Comparison of ENCODE assay signal across 9 mouse cellular contexts in the genomic region with DNA sequence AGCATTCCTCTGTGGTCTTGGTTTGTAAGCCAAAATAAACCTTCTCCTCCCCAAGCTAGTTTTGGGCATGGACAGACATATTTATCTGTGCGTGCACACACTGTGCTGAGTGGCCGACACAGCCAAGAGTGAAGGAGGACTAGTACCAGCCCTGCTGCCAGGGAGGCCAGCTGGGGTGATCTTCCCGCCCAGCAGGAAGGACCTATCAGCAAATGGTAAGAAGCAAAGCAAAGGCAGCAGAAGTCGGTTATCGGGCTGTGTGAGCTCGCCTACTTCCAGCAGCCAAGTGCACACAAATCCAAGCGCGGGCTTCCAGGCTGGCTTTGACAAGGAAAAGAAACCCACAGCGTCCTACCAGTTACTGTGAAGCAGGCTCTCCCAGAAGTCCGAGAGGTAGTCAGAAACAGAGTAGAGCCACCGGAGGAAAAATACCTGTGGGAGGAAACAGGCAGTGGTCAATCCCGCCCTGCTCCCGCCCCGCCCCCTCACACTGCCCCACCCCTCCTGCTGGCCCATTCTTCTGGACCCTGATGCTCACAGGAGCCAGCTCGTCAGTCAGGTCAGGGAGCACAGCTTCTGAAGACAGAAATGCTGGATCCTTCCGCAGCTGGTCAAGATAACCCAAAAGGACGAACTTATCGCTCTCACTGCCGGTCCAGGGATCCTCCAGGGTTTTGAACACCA. TPM values are rescaled to one million over a fixed set of nuclear protein-coding genes. Genes with fewer than 3 reads are reported as not detected.
A peak's percentile ranks its signal among the peaks of the same experiment; 100 is the strongest.
DNase-seq lines count a peak whose midpoint lies in the region; ATAC-seq and TF ChIP-seq lines count a peak whose summit lies in the region.
"Had no signal": no experiment of that assay in that cellular context is flagged by ENCODE, and none has a peak within 500 bp of the region (broad histone marks: within the 10 kb centered on the region; RNA-seq: fewer than 3 reads in every experiment).

No protein-coding gene starts in this region.

- H3K9me3 ChIP-seq in ES-E14 (ENCODE audit: control insufficient read depth, insufficient read depth, low read depth, low read length), result no peaks in the 10 kb centered on the region
- H3K9me3 ChIP-seq in embryonic facial prominence, embryonic 15.5 days (replicated peaks), result no peaks in the 10 kb centered on the region
- no peaks in the 10 kb centered on the region for H3K9me3 ChIP-seq in intestine, embryonic 14.5 days (ENCODE audit: control insufficient read depth, low read length)
- H3K9me3 ChIP-seq in lung, postnatal 0 days (ENCODE audit: low read length), result no peaks in the 10 kb centered on the region

- WGBS in embryonic facial prominence, embryonic 15.5 days, result 59% methylated on average over 19 of the region's 19 CpGs
- 66% methylated on average over 19 of the region's 19 CpGs for WGBS in intestine, embryonic 14.5 days
- WGBS in lung, postnatal 0 days, result 61% methylated on average over 19 of the region's 19 CpGs

- H3K4me3 ChIP-seq in ES-E14 (ENCODE audit: insufficient read depth in 1 of 2, low read depth in 1 of 2, low read length in 2 of 2, poor library complexity in 1 of 2, severe bottlenecking in 1 of 2), result peak overlapping the region in 1 of 2 experiments; percentile 48; a peak in 2 of 4 replicates
- H3K4me3 ChIP-seq in embryonic facial prominence, embryonic 15.5 days (replicated peaks), result no peak overlapping the region
- no peak overlapping the region for H3K4me3 ChIP-seq in intestine, embryonic 14.5 days (ENCODE audit: low read depth, low read length)
- H3K4me3 ChIP-seq in lung, postnatal 0 days (ENCODE audit: low read depth, low read length), result no peak overlapping the region

- peak; percentile 30 for DNase-seq in gastrocnemius, postnatal 10 days
- no peak for DNase-seq in gastrocnemius, postnatal 25 days
- DNase-seq in ES-E14 (ENCODE audit: low read depth, low spot score), result no peak
- DNase-seq in intestine, embryonic 14.5 days (ENCODE audit: low spot score), result no peak
- peak; percentile 68 for DNase-seq in lung, postnatal 0 days (ENCODE audit: low spot score)
- peak; percentile 56 for DNase-seq in testis, postnatal 10 days (ENCODE audit: low spot score)
- DNase-seq in retina, embryonic 14.5 days (ENCODE audit: low spot score), result no peak

- H3K4me1 ChIP-seq in ES-E14 (ENCODE audit: control insufficient read depth in 2 of 2, insufficient read depth in 2 of 2, low read length in 2 of 2, poor library complexity in 1 of 2), result peaks cover 0 to 5% of the 10 kb centered on the region in 2 experiments; a peak in 2 of 4 replicates
- peaks cover 28% of the 10 kb centered on the region for H3K4me1 ChIP-seq in embryonic facial prominence, embryonic 15.5 days
- H3K4me1 ChIP-seq in intestine, embryonic 14.5 days (replicated peaks; ENCODE audit: control insufficient read depth, insufficient read depth, low read length), result peaks cover 13% of the 10 kb centered on the region
- H3K4me1 ChIP-seq in lung, postnatal 0 days (ENCODE audit: insufficient read depth, low read depth, low read length), result 0 out of 2 replicates have a peak, but pooled peaks cover 4% of the 10 kb centered on the region

- TF ChIP-seq CTCF in lung, postnatal 0 days (IDR thresholded peaks at IDR 0.05), result no peak

- no peaks in the 10 kb centered on the region for H3K27me3 ChIP-seq in embryonic facial prominence, embryonic 15.5 days
- no peaks in the 10 kb centered on the region for H3K27me3 ChIP-seq in intestine, embryonic 14.5 days (replicated peaks; ENCODE audit: control insufficient read depth, insufficient read depth, low read length)
- H3K27me3 ChIP-seq in lung, postnatal 0 days (replicated peaks; ENCODE audit: insufficient read depth, low read length), result no peaks in the 10 kb centered on the region

- H3K4me2 ChIP-seq in embryonic facial prominence, embryonic 15.5 days (replicated peaks), result peak overlapping the region; percentile 32
- peak overlapping the region; percentile 4; the same call in 1 of the 2 replicates for H3K4me2 ChIP-seq in intestine, embryonic 14.5 days (ENCODE audit: low read length)
- peak overlapping the region; percentile 17; the same call in 1 of the 2 replicates for H3K4me2 ChIP-seq in lung, postnatal 0 days (replicated peaks; ENCODE audit: low read depth, low read length)

- no peak overlapping the region for H3K27ac ChIP-seq in ES-E14 (ENCODE audit: insufficient read depth, low read depth, low read length, poor library complexity, severe bottlenecking)
- H3K27ac ChIP-seq in embryonic facial prominence, embryonic 15.5 days (replicated peaks), result peak overlapping the region; percentile 94
- peak overlapping the region; percentile 85 for H3K27ac ChIP-seq in intestine, embryonic 14.5 days (ENCODE audit: low read depth)
- peak overlapping the region; percentile 69 for H3K27ac ChIP-seq in lung, postnatal 0 days (ENCODE audit: low read length)

- peaks cover 32% of the 10 kb centered on the region for H3K36me3 ChIP-seq in ES-E14 (ENCODE audit: control insufficient read depth, insufficient read depth, low read length, poor library complexity, severe bottlenecking)
- H3K36me3 ChIP-seq in embryonic facial prominence, embryonic 15.5 days, result peaks cover 82% of the 10 kb centered on the region
- peaks cover 80% of the 10 kb centered on the region for H3K36me3 ChIP-seq in intestine, embryonic 14.5 days (ENCODE audit: control insufficient read depth, insufficient read depth, low read length)
- H3K36me3 ChIP-seq in lung, postnatal 0 days (ENCODE audit: insufficient read depth, low read length), result peaks cover 28% of the 10 kb centered on the region; the same call in 1 of the 2 replicates

- in situ Hi-C loops in ES-E14 (cut with MboI; ENCODE audit: low sequenced_read_pairs in 2 of 2, unreplicated experiment in 2 of 2), result no loop called here

- H3K9ac ChIP-seq in ES-E14 (ENCODE audit: insufficient read depth, low read depth, low read length, poor library complexity, severe bottlenecking), result 0 out of 2 replicates have a peak overlapping the region, but pooled peaks have one; percentile 12
- no peak overlapping the region for H3K9ac ChIP-seq in embryonic facial prominence, embryonic 15.5 days
- no peak overlapping the region for H3K9ac ChIP-seq in intestine, embryonic 14.5 days (ENCODE audit: low read length)
- H3K9ac ChIP-seq in lung, postnatal 0 days (replicated peaks; ENCODE audit: low read depth), result no peak overlapping the region

- no peak for TF ChIP-seq EP300 in lung, postnatal 0 days (IDR thresholded peaks at IDR 0.05)

- peak; percentile 86 for ATAC-seq in embryonic facial prominence, embryonic 15.5 days (ENCODE audit: insufficient number of reproducible peaks, low FRiP score, low TSS enrichment, low read depth)
- ATAC-seq in intestine, embryonic 14.5 days (replicated peaks; ENCODE audit: low FRiP score, low TSS enrichment, low read depth), result 0 out of 2 replicates have a peak, but pooled peaks have one; percentile 41
- ATAC-seq in lung, postnatal 0 days, result peak; percentile 86

TF ChIP-seq in ES-E14, 5 proteins besides CTCF, POLR2A, EP300 and RAD21:
- TF ChIP-seq CHD2 (IDR thresholded peaks at IDR 0.05; ENCODE audit: low read depth, low read length), result no peak
- TF ChIP-seq ZNF384 (IDR thresholded peaks at IDR 0.05; ENCODE audit: low read depth, low read length), result no peak
- TF ChIP-seq ZC3H11A (IDR thresholded peaks at IDR 0.05; ENCODE audit: borderline replicate concordance, low read depth, low read length), result no peak
- TF ChIP-seq HCFC1 (IDR thresholded peaks at IDR 0.05; ENCODE audit: borderline replicate concordance, insufficient read depth, low read length), result no peak
- TF ChIP-seq MAFK (IDR thresholded peaks at IDR 0.05; ENCODE audit: insufficient read depth, low read depth, low read length), result no peak

RNA-seq across cellular contexts. Expression of gene Agmat, which starts 21.0 kb away (rescaled TPM):
- 1 to 10 TPM in 1 of 2 experiments, under 1 TPM in 1; 0.78 to 1.2 TPM for total RNA-seq in gastrocnemius, postnatal 10 days (2021)
- total RNA-seq in gastrocnemius, postnatal 25 days (2021), result under 1 TPM in 1 of 2 experiments, not detected in 1; 0.20 TPM
- 0.62 and 1.3 TPM in 2 replicates for total RNA-seq in ES-E14 (2012; rRNA removed)
- polyA plus RNA-seq in embryonic facial prominence, embryonic 15.5 days (2015; fragmentation: Nextera tagmentation; extraction: Ambion mirVana), result 0.32 and 0.33 TPM in 2 replicates
- 10.1 and 12.7 TPM in 2 replicates for polyA plus RNA-seq in intestine, embryonic 14.5 days (2014; fragmentation: Nextera tagmentation; extraction: Ambion mirVana)
- polyA plus RNA-seq in lung, postnatal 0 days (2015; fragmentation: Nextera tagmentation; extraction: Ambion mirVana), result 0.25 and 0.27 TPM in 2 replicates

RNA-seq across cellular contexts. Expression of gene Dnajc16, which starts 23.2 kb away (rescaled TPM):
- 1 to 10 TPM; 8.6 to 9.1 TPM for total RNA-seq in gastrocnemius, postnatal 10 days (2021)
- total RNA-seq in gastrocnemius, postnatal 25 days (2021), result 10 to 100 TPM; 10.1 to 12.0 TPM
- 12.1 and 19.3 TPM in 2 replicates for total RNA-seq in ES-E14 (2012; rRNA removed)
- polyA plus RNA-seq in embryonic facial prominence, embryonic 15.5 days (2015; fragmentation: Nextera tagmentation; extraction: Ambion mirVana), result 4.8 and 5.0 TPM in 2 replicates
- polyA plus RNA-seq in intestine, embryonic 14.5 days (2014; fragmentation: Nextera tagmentation; extraction: Ambion mirVana), result 4.4 and 4.5 TPM in 2 replicates
- 3.3 and 3.7 TPM in 2 replicates for polyA plus RNA-seq in lung, postnatal 0 days (2015; fragmentation: Nextera tagmentation; extraction: Ambion mirVana)

RNA-seq across cellular contexts. Expression of gene Casp9, which starts 25.9 kb away (rescaled TPM):
- 1 to 10 TPM; 5.6 to 8.0 TPM for total RNA-seq in gastrocnemius, postnatal 10 days (2021)
- 1 to 10 TPM; 2.0 TPM for total RNA-seq in gastrocnemius, postnatal 25 days (2021)
- 5.5 and 6.1 TPM in 2 replicates for total RNA-seq in ES-E14 (2012; rRNA removed)
- polyA plus RNA-seq in embryonic facial prominence, embryonic 15.5 days (2015; fragmentation: Nextera tagmentation; extraction: Ambion mirVana), result 14.4 and 16.9 TPM in 2 replicates
- 19.3 and 20.0 TPM in 2 replicates for polyA plus RNA-seq in intestine, embryonic 14.5 days (2014; fragmentation: Nextera tagmentation; extraction: Ambion mirVana)
- 19.2 and 20.2 TPM in 2 replicates for polyA plus RNA-seq in lung, postnatal 0 days (2015; fragmentation: Nextera tagmentation; extraction: Ambion mirVana)

RNA-seq across cellular contexts. Expression of gene Ddi2, which starts 44.3 kb away (rescaled TPM):
- total RNA-seq in gastrocnemius, postnatal 10 days (2021), result 10 to 100 TPM; 41.8 to 44.7 TPM
- 10 to 100 TPM; 34.4 to 42.4 TPM for total RNA-seq in gastrocnemius, postnatal 25 days (2021)
- total RNA-seq in ES-E14 (2012; rRNA removed), result 42.0 and 48.5 TPM in 2 replicates
- polyA plus RNA-seq in embryonic facial prominence, embryonic 15.5 days (2015; fragmentation: Nextera tagmentation; extraction: Ambion mirVana), result 25.2 and 26.7 TPM in 2 replicates
- 19.5 and 20.0 TPM in 2 replicates for polyA plus RNA-seq in intestine, embryonic 14.5 days (2014; fragmentation: Nextera tagmentation; extraction: Ambion mirVana)
- 16.8 and 19.7 TPM in 2 replicates for polyA plus RNA-seq in lung, postnatal 0 days (2015; fragmentation: Nextera tagmentation; extraction: Ambion mirVana)

RNA-seq across cellular contexts. Expression of gene Cela2a, which starts 58.5 kb away (rescaled TPM):
- not detected for total RNA-seq in gastrocnemius, postnatal 10 days (2021)
- not detected for total RNA-seq in gastrocnemius, postnatal 25 days (2021)
- 7.3 and 8.2 TPM in 2 replicates for total RNA-seq in ES-E14 (2012; rRNA removed)
- polyA plus RNA-seq in embryonic facial prominence, embryonic 15.5 days (2015; fragmentation: Nextera tagmentation; extraction: Ambion mirVana), result not detected in 2 replicates
- 6.9 TPM in 1 of 2 replicates, not detected in the other for polyA plus RNA-seq in intestine, embryonic 14.5 days (2014; fragmentation: Nextera tagmentation; extraction: Ambion mirVana)
- polyA plus RNA-seq in lung, postnatal 0 days (2015; fragmentation: Nextera tagmentation; extraction: Ambion mirVana), result not detected in 2 replicates
- total RNA-seq: left cerebral cortex, adult 18-20 months had no signal

Comparison
In these comparisons a context has a peak if more than half of its experiments do, and no peak if none do; other contexts are left out.
1. DNase-seq: peak in gastrocnemius, postnatal 10 days (single experiment), lung, postnatal 0 days (single experiment) and testis, postnatal 10 days (single experiment); none in gastrocnemius, postnatal 25 days (single experiment), ES-E14 (single experiment), intestine, embryonic 14.5 days (single experiment) and retina, embryonic 14.5 days (single experiment).
2. Peak in every context shown above with its lines, with median percentiles within 50 percentile points of each other: ATAC-seq and H3K4me2 ChIP-seq.